Mouse (Mus musculus) liver, embryonic 14.5 days (tissue): ENCODE results near the gene Lmntd1. TPM values are rescaled to one million over a fixed set of nuclear protein-coding genes. Genes with fewer than 3 reads are reported as not detected.

ENCODE experiments used
- ATAC-seq: fragments of 200-750 bp; cut with Nextera tagmentation; 2 replicates; pipeline ENCODE4 v1.8.0; 2017; ENCODE audit warnings: moderate number of reproducible peaks, mild to moderate bottlenecking, moderate library complexity; ENCODE audit not compliant: insufficient read depth
- DNase-seq, 3 experiments: peaks; one replicate each; pipeline ENCODE4 v3.0.0-alpha.2; 2012 to 2013; ENCODE audit warnings: low read depth in 3 of 3, low spot score in 3 of 3
- H3K27ac ChIP-seq: fragments of 300-500 bp; sonication (generic); 2 replicates; pipeline ENCODE4 v1.5.1; 2014; ENCODE audit warnings: moderate library complexity, mild to moderate bottlenecking, control low read depth, inconsistent platforms
- H3K27me3 ChIP-seq: fragments of 300-500 bp; sonication (generic); 2 replicates; pipeline ENCODE4 v1.6.1; 2014; ENCODE audit warnings: mild to moderate bottlenecking, low read length, moderate library complexity; ENCODE audit not compliant: control insufficient read depth, insufficient read depth
- H3K36me3 ChIP-seq: fragments of 300-500 bp; sonication (generic); replicated peaks from 2 replicates; pipeline ENCODE4 v1.6.1; 2014; ENCODE audit warnings: low read depth; ENCODE audit not compliant: control insufficient read depth, insufficient read depth
- H3K4me1 ChIP-seq, 2 experiments: fragments of 200-500 bp in 1 of 2; fragments of 300-500 bp in 1 of 2; sonication (generic) in 1 of 2; replicated peaks; 2 replicates each; pipeline ENCODE4 v1.6.1; 2012 to 2014; ENCODE audit warnings: antibody characterized with exemption in 1 of 2, inconsistent platforms in 1 of 2, low read length in 1 of 2; ENCODE audit not compliant: control insufficient read depth in 2 of 2, insufficient read depth in 2 of 2
- H3K4me2 ChIP-seq: fragments of 300-500 bp; sonication (generic); 2 replicates; pipeline ENCODE4 v1.6.1; 2014; ENCODE audit warnings: low read depth, mild to moderate bottlenecking, control low read depth, moderate library complexity
- H3K4me3 ChIP-seq, 2 experiments: fragments of 200-500 bp in 1 of 2; fragments of 300-500 bp in 1 of 2; sonication (generic) in 1 of 2; 2 replicates each; pipeline ENCODE4 v1.5.1; 2012 to 2014; ENCODE audit warnings: low read depth in 2 of 2, low read length in 2 of 2, mild to moderate bottlenecking in 2 of 2, control low read depth in 1 of 2, inconsistent platforms in 1 of 2, moderate library complexity in 1 of 2; ENCODE audit not compliant: insufficient read depth in 1 of 2
- H3K9ac ChIP-seq: fragments of 300-500 bp; sonication (generic); replicated peaks from 2 replicates; pipeline ENCODE4 v1.6.1; 2014; ENCODE audit warnings: mild to moderate bottlenecking, control low read depth, moderate library complexity
- H3K9me3 ChIP-seq: fragments of 300-500 bp; sonication (generic); 2 replicates; pipeline ENCODE4 v1.6.1; 2016; ENCODE audit warnings: low read length, mixed read lengths; ENCODE audit not compliant: control insufficient read depth
- CTCF ChIP-seq: IDR thresholded peaks from 2 replicates; pipeline ENCODE4 v1.5.1; 2016; ENCODE audit warnings: antibody characterized with exemption, low read depth, control low read depth
- EP300 ChIP-seq: IDR thresholded peaks from 2 replicates; pipeline ENCODE4 v1.6.1; 2016; ENCODE audit warnings: antibody characterized with exemption, low read depth
- WGBS: fragments of 180-500 bp; shearing (Covaris S2); extraction: QIAGEN DNeasy Blood & Tissue Kit; methylation state at CpG from one replicate; pipeline ENCODE4 v1.1.7; 2014; ENCODE audit not compliant: insufficient replicate concordance; 5-methylcytosine and 5-hydroxymethylcytosine counted together
- polyA plus RNA-seq, 2 experiments: library from polyadenylated mRNA; depleted of rRNA in 1 of 2; stranded (reverse) in 1 of 2; unstranded in 1 of 2; fragments of >200 nt; fragmentation: Nextera tagmentation in 1 of 2; extraction: Ambion mirVana in 1 of 2; gene quantifications; 2 replicates each; pipeline versions ENCODE4 v1.2.1 to v1.2.3; 2012 to 2014

Gene Lmntd1
- polyA plus RNA-seq, 2 experiments: 0.02 TPM; not detected in 1

- peaks cover 0 to 4% of the 10 kb centered on the region in 2 experiments; a peak in 2 of 4 replicates for H3K4me1 ChIP-seq
- no peaks in the 10 kb centered on the region for H3K36me3 ChIP-seq
- H3K4me3 ChIP-seq: no peak overlapping the region
- H3K9me3 ChIP-seq: no peaks in the 10 kb centered on the region
- H3K27me3 ChIP-seq: no peaks in the 10 kb centered on the region
- H3K4me2 ChIP-seq: no peak overlapping the region
- no peak overlapping the region for H3K9ac ChIP-seq
- 69% methylated on average over 3 of the region's 3 CpGs for WGBS
- ATAC-seq: no peak
- TF ChIP-seq EP300 (no peak), CTCF (no peak)
- H3K27ac ChIP-seq: no peak overlapping the region
- no peak for DNase-seq
Observed at GRCm38 (mm10) chr6:145552817-145553216, 61.3 kb downstream of the Lmntd1 start.

- DNase-seq: no peak
- ATAC-seq: no peak
- Histone ChIP-seq H3K9me3 (no peaks in the 10 kb centered on the region), H3K4me1 (no peaks in the 10 kb centered on the region; a peak in 1 of 4 replicates), H3K9ac (no peak overlapping the region), H3K27me3 (no peaks in the 10 kb centered on the region), H3K4me3 (no peak overlapping the region), H3K27ac (no peak overlapping the region), H3K4me2 (no peak overlapping the region), H3K36me3 (no peaks in the 10 kb centered on the region)
- 73% methylated on average over 5 of the region's 5 CpGs for WGBS
- no peak for TF ChIP-seq EP300
- TF ChIP-seq CTCF: no peak
Observed at GRCm38 (mm10) chr6:145550993-145551392, 63.1 kb downstream of the Lmntd1 start.

GRCm38 (mm10) chr6:145545927-145546641, 68.0 kb downstream of the Lmntd1 start:
- no peak overlapping the region for H3K9ac ChIP-seq
- H3K27me3 ChIP-seq: no peaks in the 10 kb centered on the region
- 52% methylated on average over 13 of the region's 13 CpGs for WGBS
- H3K4me3 ChIP-seq: no peak overlapping the region
- H3K4me2 ChIP-seq: no peak overlapping the region
- no peaks in the 10 kb centered on the region; a peak in 1 of 4 replicates for H3K4me1 ChIP-seq
- H3K27ac ChIP-seq: no peak overlapping the region
- DNase-seq: no peak
- H3K9me3 ChIP-seq: no peaks in the 10 kb centered on the region
- ATAC-seq: no peak
- no peaks in the 10 kb centered on the region for H3K36me3 ChIP-seq
- TF ChIP-seq CTCF: no peak
- TF ChIP-seq EP300: no peak

- Histone ChIP-seq H3K27me3 (no peaks in the 10 kb centered on the region), H3K27ac (no peak overlapping the region), H3K4me2 (no peak overlapping the region), H3K9ac (no peak overlapping the region), H3K4me1 (peaks cover 0 to 6% of the 10 kb centered on the region in 2 experiments; a peak in 2 of 4 replicates), H3K36me3 (no peaks in the 10 kb centered on the region), H3K4me3 (no peak overlapping the region), H3K9me3 (no peaks in the 10 kb centered on the region)
- no peak for ATAC-seq
- TF ChIP-seq EP300 (no peak), CTCF (no peak)
- no peak for DNase-seq
- 67% methylated on average over 2 of the region's 2 CpGs for WGBS
Observed at GRCm38 (mm10) chr6:145544838-145545237, 69.3 kb downstream of the Lmntd1 start.

GRCm38 (mm10) chr6:145544304-145544703, 69.8 kb downstream of the Lmntd1 start:
- H3K36me3 ChIP-seq: no peaks in the 10 kb centered on the region
- H3K9me3 ChIP-seq: no peaks in the 10 kb centered on the region
- TF ChIP-seq EP300 (no peak), CTCF (no peak)
- no peak overlapping the region for H3K4me3 ChIP-seq
- WGBS: 69% methylated on average over 12 of the region's 12 CpGs
- no peak overlapping the region for H3K9ac ChIP-seq
- ATAC-seq (no peak), DNase-seq (no peak)
- peaks cover 0 to 6% of the 10 kb centered on the region in 2 experiments; a peak in 2 of 4 replicates for H3K4me1 ChIP-seq
- no peak overlapping the region for H3K27ac ChIP-seq
- H3K27me3 ChIP-seq: no peaks in the 10 kb centered on the region
- no peak overlapping the region for H3K4me2 ChIP-seq
